Mouse (Mus musculus) C2C12 (cell line): ENCODE results near the gene Sar1b. TPM values are rescaled to one million over a fixed set of nuclear protein-coding genes. Genes with fewer than 3 reads are reported as not detected.

ENCODE experiments used
- H3K27me3 ChIP-seq: one replicate; pipeline ENCODE4 v1.6.1; 2011; ENCODE audit not compliant: control insufficient read depth, insufficient read depth, insufficient read length
- H3K36me3 ChIP-seq: one replicate; pipeline ENCODE4 v1.6.1; 2011; ENCODE audit not compliant: control insufficient read depth, insufficient read depth
- H3K4me3 ChIP-seq: one replicate; pipeline ENCODE4 v1.5.1; 2011; ENCODE audit warnings: mild to moderate bottlenecking, control low read depth; ENCODE audit not compliant: poor library complexity, insufficient read depth, severe bottlenecking
- H3K79me2 ChIP-seq: one replicate; pipeline ENCODE4 v1.6.1; 2011; ENCODE audit not compliant: control insufficient read depth, insufficient read depth
- H3K79me3 ChIP-seq: one replicate; pipeline ENCODE4 v1.6.1; 2011; ENCODE audit warnings: low read depth, control low read depth
- H3ac ChIP-seq: one replicate; pipeline ENCODE3; 2011; ENCODE audit warnings: low read depth; ENCODE audit not compliant: control insufficient read depth, insufficient read length
- CEBPB ChIP-seq: IDR thresholded peaks from one replicate; pipeline ENCODE4 v1.6.1; 2011; ENCODE audit warnings: low read depth, mild to moderate bottlenecking, control low read depth, moderate library complexity
- CTCF ChIP-seq: IDR thresholded peaks from one replicate; pipeline ENCODE4 v1.5.1; 2011; ENCODE audit not compliant: control insufficient read depth, insufficient read depth, insufficient read length
- FOSL1 ChIP-seq: IDR thresholded peaks from one replicate; pipeline ENCODE4 v1.8.0; 2011; ENCODE audit warnings: mild to moderate bottlenecking, low read length; ENCODE audit not compliant: poor library complexity, insufficient read depth, severe bottlenecking
- MAX ChIP-seq: IDR thresholded peaks from one replicate; pipeline ENCODE4 v1.6.1; 2011; ENCODE audit warnings: mild to moderate bottlenecking, control low read depth
- MYOD1 ChIP-seq: IDR thresholded peaks from one replicate; pipeline ENCODE4 v1.6.1; 2011; ENCODE audit warnings: low read depth; ENCODE audit not compliant: control insufficient read depth, insufficient read length
- MYOG ChIP-seq: IDR thresholded peaks from one replicate; pipeline ENCODE4 v1.6.1; 2011; ENCODE audit not compliant: control insufficient read depth, insufficient read length; ENCODE audit errors: extremely low read depth
- USF1 ChIP-seq: IDR thresholded peaks from one replicate; pipeline ENCODE4 v1.6.1; 2011; ENCODE audit warnings: low read depth, mild to moderate bottlenecking, control low read depth, moderate library complexity
- polyA plus RNA-seq: library from polyadenylated mRNA; unstranded; fragments of >200 nt; fragmentation: generic; extraction: Trizol; gene quantifications from one replicate; pipeline ENCODE4 v1.2.1, GENCODE M21; 2012; ENCODE audit warnings: missing spikeins

The Sar1b gene
- polyA plus RNA-seq, 1 experiment: 50.4 TPM

DNA sequence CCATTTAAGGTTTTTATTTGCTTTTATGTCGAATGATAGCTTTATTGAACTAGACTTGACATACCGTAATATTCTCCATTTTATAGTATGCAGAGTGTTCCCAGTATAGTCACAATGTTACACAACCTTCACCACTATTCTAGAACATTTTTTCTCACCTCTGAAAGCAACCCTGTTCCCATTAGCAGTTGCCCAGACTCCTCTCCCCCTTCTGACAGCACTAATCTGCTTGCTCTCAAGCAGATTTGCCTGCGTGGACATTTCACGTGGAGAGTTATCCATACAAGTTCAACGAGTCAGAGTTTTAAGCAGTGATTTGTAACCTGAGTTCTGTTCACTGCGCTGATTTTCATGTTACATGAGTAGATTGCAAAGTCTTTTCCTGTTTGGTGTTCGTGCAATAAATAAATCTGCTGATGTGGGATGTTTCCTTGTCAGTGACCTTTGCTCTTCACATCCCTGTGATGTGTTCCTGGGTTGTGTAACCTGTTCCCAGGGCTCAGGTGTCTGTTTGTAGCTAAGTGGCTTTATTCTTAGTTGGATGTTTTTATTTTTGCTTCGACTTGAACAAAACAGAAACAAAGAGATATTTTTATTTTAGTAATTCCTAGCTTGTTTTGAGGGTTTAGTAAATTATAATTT lies 4.2 kb downstream of the Sar1b start:
- Histone ChIP-seq H3K79me3 (peaks cover 74% of the 10 kb centered on the region), H3K36me3 (no peaks in the 10 kb centered on the region), H3K79me2 (peaks cover 94% of the 10 kb centered on the region), H3ac (no peak overlapping the region), H3K27me3 (no peaks in the 10 kb centered on the region), H3K4me3 (no peak overlapping the region)
- no peak for TF ChIP-seq MAX
- no peak for TF ChIP-seq MYOD1
- no peak for TF ChIP-seq MYOG
- no peak for TF ChIP-seq CEBPB
- TF ChIP-seq FOSL1: no peak
- no peak for TF ChIP-seq CTCF
- TF ChIP-seq USF1: no peak

DNA sequence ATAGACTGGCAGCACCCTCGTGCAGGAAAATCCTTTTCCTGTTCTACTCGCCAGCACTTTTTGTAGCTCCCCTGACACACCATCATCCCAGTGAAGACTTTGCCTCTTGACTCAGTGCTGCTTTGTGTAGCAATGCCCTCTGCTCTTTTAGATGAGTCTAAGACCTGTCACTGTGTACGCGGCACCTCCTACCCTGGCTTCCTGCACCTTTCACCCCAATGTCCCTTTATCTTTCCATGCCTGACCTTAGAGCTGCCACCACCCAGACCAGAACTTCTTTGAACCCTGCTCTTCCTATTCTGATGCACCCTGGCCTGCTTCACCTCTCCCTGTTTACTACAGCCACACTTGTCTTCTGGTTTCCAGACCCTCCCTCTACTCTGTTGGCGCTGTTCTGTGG lies 4.8 kb downstream of the Sar1b start:
- no peak overlapping the region for H3ac ChIP-seq
- no peak overlapping the region for H3K4me3 ChIP-seq
- no peaks in the 10 kb centered on the region for H3K36me3 ChIP-seq
- no peaks in the 10 kb centered on the region for H3K27me3 ChIP-seq
- H3K79me2 ChIP-seq: peaks cover 100% of the 10 kb centered on the region
- TF ChIP-seq MYOG: no peak
- TF ChIP-seq CEBPB: no peak
- no peak for TF ChIP-seq MYOD1
- no peak for TF ChIP-seq MAX
- no peak for TF ChIP-seq CTCF
- TF ChIP-seq USF1: no peak
- TF ChIP-seq FOSL1: no peak
- H3K79me3 ChIP-seq: peaks cover 80% of the 10 kb centered on the region

DNA sequence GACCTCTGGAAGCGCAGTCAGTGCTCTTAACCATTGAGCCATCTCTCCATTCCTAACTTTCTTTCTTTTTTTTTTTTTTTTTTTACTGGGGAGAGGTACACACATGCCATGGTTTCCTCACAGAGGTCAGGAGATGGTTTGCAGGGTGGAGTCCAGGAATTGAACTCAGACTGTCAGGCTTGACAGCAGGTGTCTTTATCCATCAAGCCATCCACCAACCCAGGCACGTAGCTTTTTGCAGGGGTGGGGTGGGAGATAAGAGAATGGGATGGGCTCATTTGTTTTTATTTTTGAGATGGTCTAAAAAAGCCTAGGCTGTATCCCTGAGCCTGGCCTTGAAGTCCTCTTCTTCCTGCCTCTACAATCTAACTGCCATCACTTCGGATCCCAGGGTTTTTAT lies 12.0 kb downstream of the Sar1b start:
- no peak overlapping the region for H3K4me3 ChIP-seq
- no peaks in the 10 kb centered on the region for H3K27me3 ChIP-seq
- H3K36me3 ChIP-seq: peaks cover 15% of the 10 kb centered on the region
- no peak overlapping the region for H3ac ChIP-seq
- no peak for TF ChIP-seq CTCF
- TF ChIP-seq USF1: no peak
- TF ChIP-seq MAX: no peak
- TF ChIP-seq MYOD1: no peak
- TF ChIP-seq MYOG: no peak
- TF ChIP-seq CEBPB: no peak
- no peak for TF ChIP-seq FOSL1
- H3K79me3 ChIP-seq: peaks cover 49% of the 10 kb centered on the region
- peaks cover 73% of the 10 kb centered on the region for H3K79me2 ChIP-seq

DNA sequence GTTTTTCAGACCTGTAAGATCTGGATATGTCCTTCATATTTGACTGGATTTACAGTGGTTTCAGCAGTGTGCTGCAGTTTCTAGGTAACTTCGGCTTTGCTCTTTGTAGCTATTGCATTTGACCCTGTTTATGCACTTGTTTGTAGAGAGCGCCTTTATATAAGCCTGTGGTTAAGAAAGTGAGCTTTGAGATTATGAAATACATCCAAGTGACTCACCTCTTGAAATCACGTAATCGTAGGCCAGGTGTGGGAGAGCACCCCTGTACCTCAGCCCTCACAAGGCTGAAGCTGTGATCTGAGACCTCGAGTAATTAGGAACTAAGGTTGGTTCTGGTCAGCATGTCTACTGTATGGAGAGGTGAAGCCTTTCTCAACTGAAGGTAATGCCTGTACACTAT lies 14.0 kb downstream of the Sar1b start:
- no peaks in the 10 kb centered on the region for H3K27me3 ChIP-seq
- H3ac ChIP-seq: no peak overlapping the region
- peaks cover 35% of the 10 kb centered on the region for H3K36me3 ChIP-seq
- peaks cover 53% of the 10 kb centered on the region for H3K79me2 ChIP-seq
- H3K4me3 ChIP-seq: no peak overlapping the region
- peaks cover 30% of the 10 kb centered on the region for H3K79me3 ChIP-seq
- no peak for TF ChIP-seq MYOD1
- no peak for TF ChIP-seq USF1
- TF ChIP-seq FOSL1: no peak
- no peak for TF ChIP-seq CTCF
- TF ChIP-seq MAX: no peak
- no peak for TF ChIP-seq MYOG
- no peak for TF ChIP-seq CEBPB

DNA sequence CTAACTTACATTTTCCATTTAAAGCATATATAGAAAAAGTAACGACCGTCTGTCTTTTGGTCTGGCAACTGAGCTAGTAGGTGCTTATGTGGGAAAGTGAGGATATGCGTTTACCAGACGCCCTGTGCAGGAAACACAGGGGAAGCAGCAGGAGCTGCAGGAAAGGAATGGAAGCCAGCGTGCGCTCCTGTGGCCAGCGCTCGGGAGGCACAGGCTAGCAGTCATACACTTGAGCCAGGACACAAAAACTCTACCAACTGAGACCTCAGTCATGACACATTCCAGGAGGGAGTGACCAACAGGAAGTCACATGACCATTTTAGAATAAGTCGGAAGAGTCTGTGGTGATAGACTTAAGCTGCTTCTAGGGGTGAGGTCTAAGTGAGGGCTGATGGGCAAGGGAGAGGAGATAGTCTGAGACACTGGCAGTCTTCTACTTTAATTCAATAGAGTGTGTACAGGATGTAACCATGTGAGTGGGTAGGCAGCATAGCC lies 17.3 kb downstream of the Sar1b start:
- H3K79me2 ChIP-seq: peaks cover 25% of the 10 kb centered on the region
- no peak overlapping the region for H3K4me3 ChIP-seq
- H3ac ChIP-seq: no peak overlapping the region
- peaks cover 3% of the 10 kb centered on the region for H3K79me3 ChIP-seq
- TF ChIP-seq MYOD1 (no peak), USF1 (peak; percentile 57)
- H3K36me3 ChIP-seq: peaks cover 42% of the 10 kb centered on the region
- no peaks in the 10 kb centered on the region for H3K27me3 ChIP-seq

DNA sequence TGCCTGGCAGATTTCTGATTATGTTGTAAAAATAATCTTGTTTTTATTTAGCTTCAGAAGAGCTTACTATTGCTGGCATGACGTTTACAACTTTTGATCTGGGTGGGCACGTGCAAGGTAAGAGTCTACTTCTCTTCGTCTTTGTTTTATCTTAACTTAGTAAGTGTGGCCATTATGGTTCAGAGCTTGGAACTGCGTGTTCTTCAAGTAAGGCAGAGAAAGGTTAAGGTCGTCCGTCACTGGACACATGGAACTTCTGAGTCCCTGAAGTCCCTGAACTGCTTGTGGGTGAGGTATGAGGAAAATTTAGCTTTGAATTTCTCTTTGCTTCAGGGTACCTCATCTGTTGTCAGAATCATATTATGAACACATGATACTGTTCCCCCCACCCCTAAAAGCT lies 19.2 kb downstream of the Sar1b start:
- Histone ChIP-seq H3ac (no peak overlapping the region), H3K36me3 (peaks cover 45% of the 10 kb centered on the region), H3K27me3 (no peaks in the 10 kb centered on the region), H3K79me3 (no peaks in the 10 kb centered on the region), H3K79me2 (peaks cover 6% of the 10 kb centered on the region), H3K4me3 (no peak overlapping the region)
- TF ChIP-seq CEBPB: no peak
- no peak for TF ChIP-seq USF1
- TF ChIP-seq MYOD1: no peak
- TF ChIP-seq CTCF: no peak
- no peak for TF ChIP-seq FOSL1
- TF ChIP-seq MYOG: no peak
- TF ChIP-seq MAX: no peak
